Mouse (Mus musculus) adrenal gland, adult 2 months (tissue): ENCODE data around the gene Metap1. TPM values are rescaled to one million over a fixed set of nuclear protein-coding genes. Genes with fewer than 3 reads are reported as not detected.

Experiments
- DNase-seq: peaks from one replicate; pipeline ENCODE4 v3.0.0; 2021
- long read RNA-seq: library from polyadenylated mRNA; stranded (forward); transcript quantifications from one replicate; pipeline ENCODE4 v2.0.0, GENCODE M21; 2021
- polyA plus RNA-seq: library from polyadenylated mRNA; depleted of rRNA; stranded (reverse); fragments of >200 nt; gene quantifications from 2 replicates; pipeline ENCODE4 v1.2.3, GENCODE M21; 2012; rRNA removed
- total RNA-seq, 2 experiments: library from RNA; stranded (reverse); gene quantifications; 2 replicates each; pipeline ENCODE4 v1.2.3; 2021

Gene Metap1
- total RNA-seq (10 to 100 TPM; 46.8 to 57.2 TPM), polyA plus RNA-seq (5.4 and 6.6 TPM in 2 replicates)
- long read RNA-seq, transcript Metap1-201 (11 exons, 2,686 nt), result major isoform, 34 of 41 reads
- long read RNA-seq, partial matches to known transcripts, result 1 of 41 reads
- long read RNA-seq, other reads (novel, unspliced or antisense), result 6 of 41 reads

- peak; percentile 99 for DNase-seq
Measured at GRCm38 (mm10) chr3:138489327-138490033, at the start of gene Metap1. TSS of gene Metap1 (minus strand) at chr3:138489515.

GRCm38 (mm10) chr3:138536031-138536430 is 46.7 kb upstream of the Metap1 start:
- DNase-seq, result no peak

- no peak for DNase-seq
Measured at GRCm38 (mm10) chr3:138532764-138533163, 43.4 kb upstream of the Metap1 start.

GRCm38 (mm10) chr3:138531479-138532181 is 42.3 kb upstream of the Metap1 start:
- no peak for DNase-seq

GRCm38 (mm10) chr3:138530578-138531478 is 41.5 kb upstream of the Metap1 start:
- DNase-seq, result no peak

GRCm38 (mm10) chr3:138528265-138528664 is 39.0 kb upstream of the Metap1 start:
- DNase-seq, result no peak

GRCm38 (mm10) chr3:138527667-138528231 is 38.4 kb upstream of the Metap1 start:
- DNase-seq, result peak; percentile 85

- peak; percentile 98 for DNase-seq
Measured at GRCm38 (mm10) chr3:138526916-138527666, 37.8 kb upstream of the Metap1 start.

GRCm38 (mm10) chr3:138526073-138526915 is 37.0 kb upstream of the Metap1 start, which contains the start of gene Eif4e:
TSS of gene Eif4e (plus strand) at chr3:138526179.
- peak; percentile 90 for DNase-seq

GRCm38 (mm10) chr3:138525494-138525893 is 36.2 kb upstream of the Metap1 start:
- DNase-seq, result no peak

GRCm38 (mm10) chr3:138523956-138524355 is 34.6 kb upstream of the Metap1 start:
- DNase-seq, result no peak

- no peak for DNase-seq
Measured at GRCm38 (mm10) chr3:138519218-138519617, 29.9 kb upstream of the Metap1 start.

- DNase-seq, result no peak
Measured at GRCm38 (mm10) chr3:138517881-138518280, 28.6 kb upstream of the Metap1 start.

- DNase-seq, result peak; percentile 86
Measured at GRCm38 (mm10) chr3:138515656-138516370, 26.5 kb upstream of the Metap1 start.

GRCm38 (mm10) chr3:138514749-138515148 is 25.4 kb upstream of the Metap1 start:
- DNase-seq, result peak; percentile 39

GRCm38 (mm10) chr3:138513243-138513642 is 23.9 kb upstream of the Metap1 start:
- no peak for DNase-seq

GRCm38 (mm10) chr3:138510471-138510870 is 21.2 kb upstream of the Metap1 start:
- no peak for DNase-seq

GRCm38 (mm10) chr3:138509581-138509980 is 20.3 kb upstream of the Metap1 start:
- DNase-seq, result peak; percentile 74

GRCm38 (mm10) chr3:138506749-138507148 is 17.4 kb upstream of the Metap1 start:
- peak; percentile 59 for DNase-seq
